Mouse (Mus musculus) olfactory bulb, adult 2 months (tissue): Measurements from ENCODE around the gene Mxi1.

Source experiments
- CTCF ChIP-seq: fragments of 200-500 bp; IDR thresholded peaks from 2 replicates; pipeline ENCODE4 v1.5.1; 2012; ENCODE audit warnings: low read depth, mild to moderate bottlenecking, low read length, moderate library complexity; ENCODE audit not compliant: insufficient read depth
- POLR2A ChIP-seq: fragments of 200-500 bp; IDR thresholded peaks from 2 replicates; pipeline ENCODE4 v1.6.1; 2012; ENCODE audit warnings: mild to moderate bottlenecking, low read depth, low read length, moderate library complexity; ENCODE audit not compliant: insufficient read depth

DNA sequence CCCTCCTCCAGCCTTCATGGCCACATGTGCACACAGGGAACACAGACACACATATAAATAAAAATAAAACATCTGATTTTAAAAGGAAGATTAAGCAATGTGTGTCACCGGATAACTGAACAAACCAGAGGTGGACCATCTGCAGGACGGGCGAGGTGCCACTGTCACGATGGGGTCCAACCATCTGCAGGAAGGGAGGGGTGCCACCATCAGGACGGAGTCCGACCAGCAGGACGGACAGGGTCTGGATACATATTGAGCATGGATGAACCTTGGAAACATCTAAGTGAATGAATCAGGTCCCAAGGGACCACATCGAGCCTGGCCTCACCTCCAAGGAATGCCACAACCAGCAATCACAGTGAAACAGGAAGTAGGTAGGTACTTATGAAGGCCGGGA, 43.0 kb upstream of the Mxi1 start:
- TF ChIP-seq CTCF (no peak), POLR2A (no peak)
